In the genomic region with DNA sequence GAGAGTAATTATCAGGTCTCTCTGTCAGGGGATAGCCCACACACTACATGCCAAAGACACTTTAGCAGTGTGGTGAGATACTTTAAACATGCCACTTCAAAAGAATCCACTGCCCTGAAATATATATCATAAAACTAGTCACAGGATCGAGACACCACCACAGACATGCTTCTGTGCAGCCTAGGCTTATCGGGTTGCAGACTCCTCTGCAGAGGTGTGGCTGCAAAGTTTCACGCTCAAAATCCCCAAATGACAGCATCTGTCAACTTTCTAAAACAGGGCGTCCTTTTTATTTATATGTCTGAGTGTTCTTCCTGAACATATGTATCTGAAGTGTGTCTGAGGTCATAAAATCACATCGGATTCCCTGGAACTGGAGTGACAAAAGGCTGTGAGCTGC, we compare ENCODE assay signal across 13 mouse cellular contexts.
"Had no signal": no experiment of that assay in that cellular context is flagged by ENCODE, and none has a peak within 500 bp of the region (broad histone marks: within the 10 kb centered on the region; RNA-seq: fewer than 3 reads in every experiment).

No protein-coding gene starts in this region.

- ATAC-seq: liver, postnatal 0 days; lung, postnatal 0 days; midbrain, embryonic 16.5 days had no signal

- DNase-seq: liver, postnatal 0 days; lung, adult 2 months; lung, postnatal 14 days; lung, postnatal 36 days; midbrain, embryonic 14.5 days; retina, postnatal 1 day; right cerebral cortex, adult 18-20 months; right cerebral cortex, postnatal 14 days; thymus, adult 2 months; thymus, postnatal 25 days; thymus, postnatal 4 days had no signal
